Mouse (Mus musculus): ENCODE measurements around the gene Tmem120a. TPM values are rescaled to one million over a fixed set of nuclear protein-coding genes. Genes with fewer than 3 reads are reported as not detected.

The Tmem120a gene
- total RNA-seq, 1 experiment = 38.7 TPM

GRCm38 (mm10) chr5:135710599-135711214 is 33.5 kb downstream of the Tmem120a start:
- no peak for DNase-seq (ENCODE audit: low read depth, low spot score)
- Histone ChIP-seq H3K4me1 (ENCODE audit: control insufficient read depth in 2 of 2, insufficient read depth in 2 of 2, low read length in 2 of 2, poor library complexity in 1 of 2) (peaks cover 0 to 14% of the 10 kb centered on the region in 2 experiments; a peak in 2 of 4 replicates), H3K36me3 (ENCODE audit: control insufficient read depth, insufficient read depth, low read length, poor library complexity, severe bottlenecking) (peaks cover 4% of the 10 kb centered on the region; the same call in 1 of the 2 replicates), H3K27ac (ENCODE audit: insufficient read depth, low read depth, low read length, poor library complexity, severe bottlenecking) (no peak overlapping the region), H3K4me3 (ENCODE audit: insufficient read depth in 1 of 2, low read depth in 1 of 2, low read length in 2 of 2, poor library complexity in 1 of 2, severe bottlenecking in 1 of 2) (no peak overlapping the region), H3K9ac (ENCODE audit: insufficient read depth, low read depth, low read length, poor library complexity, severe bottlenecking) (no peak overlapping the region), H3K9me3 (ENCODE audit: control insufficient read depth, insufficient read depth, low read depth, low read length) (no peaks in the 10 kb centered on the region)
- in situ Hi-C loops (cut with MboI; ENCODE audit: low sequenced_read_pairs in 2 of 2, unreplicated experiment in 2 of 2) = no loop called here
- TF ChIP-seq ZC3H11A (IDR thresholded peaks at IDR 0.05; ENCODE audit: borderline replicate concordance, low read depth, low read length) (no peak), HCFC1 (IDR thresholded peaks at IDR 0.05; ENCODE audit: borderline replicate concordance, insufficient read depth, low read length) (no peak), CHD2 (IDR thresholded peaks at IDR 0.05; ENCODE audit: low read depth, low read length) (no peak), MAFK (IDR thresholded peaks at IDR 0.05; ENCODE audit: insufficient read depth, low read depth, low read length) (no peak), ZNF384 (IDR thresholded peaks at IDR 0.05; ENCODE audit: low read depth, low read length) (no peak)

DNA sequence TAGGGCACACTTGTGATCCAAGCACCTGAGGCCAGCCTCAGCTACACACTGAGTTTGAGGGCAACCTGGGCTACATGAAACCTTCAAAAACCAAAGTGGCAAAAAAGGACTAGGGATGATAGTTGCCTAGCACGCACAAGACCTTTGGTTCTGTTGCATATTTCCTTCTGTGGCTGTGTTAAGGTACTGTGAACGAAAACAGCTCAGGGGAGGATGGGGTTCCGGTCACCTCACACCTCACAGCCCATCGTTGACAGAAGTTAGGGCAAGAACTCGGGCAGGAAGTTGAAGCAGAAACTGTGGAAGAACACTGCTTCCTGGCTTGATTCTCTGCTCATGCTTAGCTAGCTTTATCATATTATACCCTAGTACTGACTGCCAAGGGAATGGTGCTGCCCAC is 34.5 kb downstream of the Tmem120a start:
- no peak for TF ChIP-seq CHD2 (IDR thresholded peaks at IDR 0.05; ENCODE audit: low read depth, low read length)
- TF ChIP-seq MAFK (IDR thresholded peaks at IDR 0.05; ENCODE audit: insufficient read depth, low read depth, low read length) = no peak
- no peak for TF ChIP-seq HCFC1 (IDR thresholded peaks at IDR 0.05; ENCODE audit: borderline replicate concordance, insufficient read depth, low read length)
- TF ChIP-seq ZC3H11A (IDR thresholded peaks at IDR 0.05; ENCODE audit: borderline replicate concordance, low read depth, low read length) = no peak
- no peak for TF ChIP-seq ZNF384 (IDR thresholded peaks at IDR 0.05; ENCODE audit: low read depth, low read length)
- H3K36me3 ChIP-seq (ENCODE audit: control insufficient read depth, insufficient read depth, low read length, poor library complexity, severe bottlenecking) = peaks cover 4% of the 10 kb centered on the region; the same call in 1 of the 2 replicates
- H3K9ac ChIP-seq (ENCODE audit: insufficient read depth, low read depth, low read length, poor library complexity, severe bottlenecking) = no peak overlapping the region
- peaks cover 0 to 14% of the 10 kb centered on the region in 2 experiments; a peak in 2 of 4 replicates for H3K4me1 ChIP-seq (ENCODE audit: control insufficient read depth in 2 of 2, insufficient read depth in 2 of 2, low read length in 2 of 2, poor library complexity in 1 of 2)
- H3K4me3 ChIP-seq (ENCODE audit: insufficient read depth in 1 of 2, low read depth in 1 of 2, low read length in 2 of 2, poor library complexity in 1 of 2, severe bottlenecking in 1 of 2) = no peak overlapping the region
- in situ Hi-C loops (cut with MboI; ENCODE audit: low sequenced_read_pairs in 2 of 2, unreplicated experiment in 2 of 2) = no loop called here
- H3K27ac ChIP-seq (ENCODE audit: insufficient read depth, low read depth, low read length, poor library complexity, severe bottlenecking) = no peak overlapping the region
- H3K9me3 ChIP-seq (ENCODE audit: control insufficient read depth, insufficient read depth, low read depth, low read length) = no peaks in the 10 kb centered on the region
- DNase-seq (ENCODE audit: low read depth, low spot score) = no peak

GRCm38 (mm10) chr5:135707855-135708254 is 36.4 kb downstream of the Tmem120a start:
- in situ Hi-C loops (cut with MboI; ENCODE audit: low sequenced_read_pairs in 2 of 2, unreplicated experiment in 2 of 2) = no loop called here

DNA sequence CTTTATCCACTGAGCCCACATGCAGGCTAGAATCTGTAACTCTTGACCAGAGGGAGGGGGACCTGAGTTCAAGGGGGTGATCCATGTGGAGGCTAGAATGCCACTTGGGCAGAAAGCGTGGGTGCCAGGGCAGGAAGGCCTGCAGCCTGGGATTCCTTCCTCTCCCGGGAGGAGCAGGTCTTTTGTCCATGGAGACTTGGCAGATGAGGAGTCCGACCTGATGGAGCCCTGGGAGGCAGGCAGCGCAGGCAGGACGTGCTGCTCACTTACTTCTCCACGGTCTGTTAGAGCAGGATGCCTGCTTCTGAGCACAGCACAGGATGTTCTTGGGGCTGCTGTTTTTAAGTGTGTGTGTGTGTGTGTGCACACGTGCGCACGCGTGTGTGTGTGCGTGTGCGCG is 37.2 kb downstream of the Tmem120a start:
- Histone ChIP-seq H3K9me3 (ENCODE audit: control insufficient read depth, insufficient read depth, low read depth, low read length) (no peaks in the 10 kb centered on the region), H3K36me3 (ENCODE audit: control insufficient read depth, insufficient read depth, low read length, poor library complexity, severe bottlenecking) (peaks cover 4% of the 10 kb centered on the region; the same call in 1 of the 2 replicates), H3K4me3 (ENCODE audit: insufficient read depth in 1 of 2, low read depth in 1 of 2, low read length in 2 of 2, poor library complexity in 1 of 2, severe bottlenecking in 1 of 2) (no peak overlapping the region), H3K4me1 (ENCODE audit: control insufficient read depth in 2 of 2, insufficient read depth in 2 of 2, low read length in 2 of 2, poor library complexity in 1 of 2) (peaks cover 0 to 10% of the 10 kb centered on the region in 2 experiments; a peak in 1 of 4 replicates), H3K27ac (ENCODE audit: insufficient read depth, low read depth, low read length, poor library complexity, severe bottlenecking) (no peak overlapping the region), H3K9ac (ENCODE audit: insufficient read depth, low read depth, low read length, poor library complexity, severe bottlenecking) (no peak overlapping the region)
- in situ Hi-C loops (cut with MboI; ENCODE audit: low sequenced_read_pairs in 2 of 2, unreplicated experiment in 2 of 2) = no loop called here
- no peak for DNase-seq (ENCODE audit: low read depth, low spot score)
- no peak for TF ChIP-seq CHD2 (IDR thresholded peaks at IDR 0.05; ENCODE audit: low read depth, low read length)
- TF ChIP-seq ZC3H11A (IDR thresholded peaks at IDR 0.05; ENCODE audit: borderline replicate concordance, low read depth, low read length) = no peak
- no peak for TF ChIP-seq ZNF384 (IDR thresholded peaks at IDR 0.05; ENCODE audit: low read depth, low read length)
- TF ChIP-seq MAFK (IDR thresholded peaks at IDR 0.05; ENCODE audit: insufficient read depth, low read depth, low read length) = no peak
- TF ChIP-seq HCFC1 (IDR thresholded peaks at IDR 0.05; ENCODE audit: borderline replicate concordance, insufficient read depth, low read length) = no peak

More at GRCm38 (mm10) chr5:135707855-135708254, 36.4 kb downstream of the Tmem120a start:
- H3K36me3 ChIP-seq (ENCODE audit: control insufficient read depth, insufficient read depth, low read length, poor library complexity, severe bottlenecking) = peaks cover 4% of the 10 kb centered on the region; the same call in 1 of the 2 replicates
- DNase-seq (ENCODE audit: low read depth, low spot score) = no peak
- H3K4me3 ChIP-seq (ENCODE audit: insufficient read depth in 1 of 2, low read depth in 1 of 2, low read length in 2 of 2, poor library complexity in 1 of 2, severe bottlenecking in 1 of 2) = no peak overlapping the region
- no peak overlapping the region for H3K9ac ChIP-seq (ENCODE audit: insufficient read depth, low read depth, low read length, poor library complexity, severe bottlenecking)
- H3K27ac ChIP-seq (ENCODE audit: insufficient read depth, low read depth, low read length, poor library complexity, severe bottlenecking) = no peak overlapping the region
- no peaks in the 10 kb centered on the region for H3K9me3 ChIP-seq (ENCODE audit: control insufficient read depth, insufficient read depth, low read depth, low read length)
- H3K4me1 ChIP-seq (ENCODE audit: control insufficient read depth in 2 of 2, insufficient read depth in 2 of 2, low read length in 2 of 2, poor library complexity in 1 of 2) = peaks cover 0 to 9% of the 10 kb centered on the region in 2 experiments; a peak in 1 of 4 replicates
- TF ChIP-seq ZC3H11A (IDR thresholded peaks at IDR 0.05; ENCODE audit: borderline replicate concordance, low read depth, low read length) = no peak
- TF ChIP-seq CHD2 (IDR thresholded peaks at IDR 0.05; ENCODE audit: low read depth, low read length) = no peak
- TF ChIP-seq HCFC1 (IDR thresholded peaks at IDR 0.05; ENCODE audit: borderline replicate concordance, insufficient read depth, low read length) = no peak
- TF ChIP-seq ZNF384 (IDR thresholded peaks at IDR 0.05; ENCODE audit: low read depth, low read length) = no peak
- TF ChIP-seq MAFK (IDR thresholded peaks at IDR 0.05; ENCODE audit: insufficient read depth, low read depth, low read length) = no peak

Measured in ES-E14 (cell line).